Mouse (Mus musculus): Measurements from ENCODE around the gene Slc25a38. TPM values are rescaled to one million over a fixed set of nuclear protein-coding genes. Genes with fewer than 3 reads are reported as not detected.

The Slc25a38 gene
- polyA plus RNA-seq, 1 experiment from 2014 or later = 43.8 TPM

DNA sequence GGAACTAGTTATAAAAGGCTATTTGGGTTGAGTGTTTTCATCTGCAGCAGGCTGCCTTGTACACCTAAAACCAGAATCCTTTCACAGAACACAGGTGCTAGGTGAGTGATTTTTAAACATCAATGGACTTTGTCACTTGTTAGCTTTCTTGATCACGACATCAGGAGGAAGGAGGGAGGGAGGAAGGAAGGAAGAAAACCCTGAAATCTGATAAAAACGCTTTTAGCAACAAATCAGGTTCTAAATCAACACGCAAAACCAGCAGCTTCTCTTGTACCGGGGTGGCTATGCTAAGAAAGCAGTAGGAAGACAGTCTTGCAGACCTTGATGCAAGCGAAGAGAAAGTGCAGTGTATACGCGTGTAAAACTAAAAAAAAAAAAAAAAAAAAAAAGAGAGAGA is 30.3 kb upstream of the Slc25a38 start:
- H3K27ac ChIP-seq (ENCODE audit: low read depth, low read length) = no peak overlapping the region
- 80% methylated on average over 7 of the region's 7 CpGs for WGBS

DNA sequence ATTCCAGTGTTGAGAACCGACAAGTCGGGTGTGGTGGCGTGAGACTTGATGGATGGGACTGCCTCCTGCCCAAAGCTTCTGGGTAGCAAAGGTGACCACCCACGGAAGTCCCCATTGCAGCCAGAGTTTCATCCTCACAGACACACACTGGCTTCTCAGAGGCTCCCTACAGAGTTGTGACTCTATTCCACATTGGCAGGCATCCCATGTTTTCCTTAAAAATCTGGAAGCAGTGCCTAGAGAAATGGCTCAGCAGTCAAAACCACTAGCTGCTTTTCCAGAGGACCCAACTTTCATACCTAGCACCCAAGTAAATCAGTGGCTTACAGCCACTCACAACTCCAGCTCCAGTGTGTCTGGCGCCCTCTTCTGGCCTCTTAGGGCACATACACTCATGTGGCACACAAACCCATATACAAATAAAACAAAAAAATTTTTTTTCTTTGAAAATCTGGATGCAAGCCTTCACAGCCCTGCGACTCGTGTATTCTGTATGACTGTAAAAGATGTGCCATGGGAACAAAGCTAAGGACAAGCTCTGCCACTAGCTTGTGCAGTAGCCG is 29.5 kb upstream of the Slc25a38 start:
- WGBS = 80% methylated on average over 8 of the region's 8 CpGs
- Histone ChIP-seq H3K27ac (ENCODE audit: low read depth, low read length) (no peak overlapping the region), H3K4me2 (ENCODE audit: low read depth, low read length) (no peak overlapping the region), H3K27me3 (ENCODE audit: control insufficient read depth, insufficient read depth, low read length) (no peaks in the 10 kb centered on the region), H3K4me1 (ENCODE audit: control insufficient read depth, insufficient read depth, low read length) (no peaks in the 10 kb centered on the region), H3K4me3 (ENCODE audit: low read depth, low read length) (no peak overlapping the region), H3K9me3 (ENCODE audit: control insufficient read depth, low read length) (no peaks in the 10 kb centered on the region), H3K9ac (replicated peaks; ENCODE audit: low read depth, low read length) (no peak overlapping the region), H3K36me3 (ENCODE audit: control insufficient read depth, insufficient read depth, low read length) (no peaks in the 10 kb centered on the region)
- no peak for ATAC-seq (ENCODE audit: low read depth)

More for the DNA sequence above, 30.3 kb upstream of the Slc25a38 start:
- Histone ChIP-seq H3K4me2 (ENCODE audit: low read depth, low read length) (no peak overlapping the region), H3K4me1 (ENCODE audit: control insufficient read depth, insufficient read depth, low read length) (no peaks in the 10 kb centered on the region), H3K36me3 (ENCODE audit: control insufficient read depth, insufficient read depth, low read length) (no peaks in the 10 kb centered on the region), H3K9me3 (ENCODE audit: control insufficient read depth, low read length) (no peaks in the 10 kb centered on the region), H3K9ac (replicated peaks; ENCODE audit: low read depth, low read length) (no peak overlapping the region), H3K4me3 (ENCODE audit: low read depth, low read length) (no peak overlapping the region), H3K27me3 (ENCODE audit: control insufficient read depth, insufficient read depth, low read length) (no peaks in the 10 kb centered on the region)
- no peak for ATAC-seq (ENCODE audit: low read depth)

DNA sequence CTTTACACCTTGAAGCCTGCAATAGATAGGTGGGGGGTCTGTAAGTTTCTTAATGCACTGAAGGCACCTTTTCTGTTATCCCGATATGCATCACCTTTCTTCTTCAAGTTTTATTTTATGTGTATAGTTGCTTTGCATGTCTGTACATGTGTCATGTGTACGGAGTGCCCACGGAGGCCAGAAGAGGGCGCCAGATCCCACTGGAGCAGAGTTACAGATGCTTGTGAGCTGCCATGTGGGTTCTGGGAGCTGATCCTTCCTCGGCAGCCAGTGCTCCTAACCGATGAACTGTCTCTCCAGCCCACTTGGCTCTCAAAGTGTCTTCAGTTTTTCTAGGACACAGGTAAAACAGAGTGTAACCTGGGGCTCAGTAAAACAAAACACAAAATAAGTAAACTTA is 28.9 kb upstream of the Slc25a38 start:
- Histone ChIP-seq H3K9me3 (ENCODE audit: control insufficient read depth, low read length) (no peaks in the 10 kb centered on the region), H3K4me1 (ENCODE audit: control insufficient read depth, insufficient read depth, low read length) (no peaks in the 10 kb centered on the region), H3K4me2 (ENCODE audit: low read depth, low read length) (no peak overlapping the region), H3K9ac (replicated peaks; ENCODE audit: low read depth, low read length) (no peak overlapping the region), H3K36me3 (ENCODE audit: control insufficient read depth, insufficient read depth, low read length) (no peaks in the 10 kb centered on the region), H3K27ac (ENCODE audit: low read depth, low read length) (no peak overlapping the region), H3K4me3 (ENCODE audit: low read depth, low read length) (no peak overlapping the region), H3K27me3 (ENCODE audit: control insufficient read depth, insufficient read depth, low read length) (no peaks in the 10 kb centered on the region)
- 80% methylated on average over 6 of the region's 6 CpGs for WGBS
- ATAC-seq (ENCODE audit: low read depth) = no peak

DNA sequence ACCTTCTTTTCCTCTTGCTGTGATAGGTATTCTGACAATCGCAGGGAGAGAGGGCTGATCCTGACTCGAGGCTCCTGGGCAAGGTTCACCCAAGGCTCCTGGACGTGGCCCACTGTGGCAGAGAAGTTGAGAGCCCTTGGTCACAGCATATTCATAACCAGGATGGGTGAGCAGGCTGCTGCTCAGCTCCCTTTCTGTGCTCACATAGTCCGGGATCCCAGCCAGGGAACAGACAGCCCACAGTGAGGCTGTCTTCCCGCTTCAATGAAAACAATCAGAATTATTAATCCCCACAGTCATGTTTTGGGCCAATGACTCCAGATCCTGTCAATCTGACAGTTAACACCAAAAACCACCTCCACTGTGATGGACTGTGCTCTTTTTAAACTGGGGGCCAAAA is 28.2 kb upstream of the Slc25a38 start:
- H3K9me3 ChIP-seq (ENCODE audit: control insufficient read depth, low read length) = no peaks in the 10 kb centered on the region
- no peaks in the 10 kb centered on the region for H3K36me3 ChIP-seq (ENCODE audit: control insufficient read depth, insufficient read depth, low read length)
- no peak overlapping the region for H3K9ac ChIP-seq (replicated peaks; ENCODE audit: low read depth, low read length)
- H3K27ac ChIP-seq (ENCODE audit: low read depth, low read length) = no peak overlapping the region
- 83% methylated on average over 5 of the region's 5 CpGs for WGBS
- no peak overlapping the region for H3K4me3 ChIP-seq (ENCODE audit: low read depth, low read length)
- no peak for ATAC-seq (ENCODE audit: low read depth)
- no peaks in the 10 kb centered on the region for H3K27me3 ChIP-seq (ENCODE audit: control insufficient read depth, insufficient read depth, low read length)
- H3K4me1 ChIP-seq (ENCODE audit: control insufficient read depth, insufficient read depth, low read length) = no peaks in the 10 kb centered on the region
- no peak overlapping the region for H3K4me2 ChIP-seq (ENCODE audit: low read depth, low read length)

DNA sequence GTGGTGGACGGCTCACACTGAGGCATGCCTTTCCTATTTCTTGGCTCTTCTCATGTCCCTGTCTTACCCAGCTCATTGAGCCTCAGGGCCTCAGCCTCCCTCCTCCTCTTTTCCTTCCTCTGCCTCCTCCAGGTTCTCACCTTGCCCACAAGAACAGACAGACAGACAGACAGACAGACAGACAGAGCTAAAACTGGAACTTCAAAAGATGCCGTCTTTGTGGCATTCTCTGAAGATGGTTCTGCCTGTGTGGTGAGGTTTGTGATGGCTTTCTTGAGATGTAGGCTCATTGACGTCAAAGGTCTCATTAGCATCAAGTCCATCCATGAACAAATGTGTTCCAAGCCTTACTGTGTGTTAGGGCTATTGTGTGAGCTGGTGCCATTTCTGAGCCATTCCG is 27.5 kb upstream of the Slc25a38 start:
- Histone ChIP-seq H3K4me3 (ENCODE audit: low read depth, low read length) (no peak overlapping the region), H3K4me1 (ENCODE audit: control insufficient read depth, insufficient read depth, low read length) (no peaks in the 10 kb centered on the region), H3K27me3 (ENCODE audit: control insufficient read depth, insufficient read depth, low read length) (no peaks in the 10 kb centered on the region), H3K4me2 (ENCODE audit: low read depth, low read length) (no peak overlapping the region), H3K27ac (ENCODE audit: low read depth, low read length) (no peak overlapping the region), H3K9me3 (ENCODE audit: control insufficient read depth, low read length) (no peaks in the 10 kb centered on the region), H3K9ac (replicated peaks; ENCODE audit: low read depth, low read length) (no peak overlapping the region), H3K36me3 (ENCODE audit: control insufficient read depth, insufficient read depth, low read length) (no peaks in the 10 kb centered on the region)
- no peak for ATAC-seq (ENCODE audit: low read depth)
- WGBS = 69% methylated on average over 4 of the region's 4 CpGs

DNA sequence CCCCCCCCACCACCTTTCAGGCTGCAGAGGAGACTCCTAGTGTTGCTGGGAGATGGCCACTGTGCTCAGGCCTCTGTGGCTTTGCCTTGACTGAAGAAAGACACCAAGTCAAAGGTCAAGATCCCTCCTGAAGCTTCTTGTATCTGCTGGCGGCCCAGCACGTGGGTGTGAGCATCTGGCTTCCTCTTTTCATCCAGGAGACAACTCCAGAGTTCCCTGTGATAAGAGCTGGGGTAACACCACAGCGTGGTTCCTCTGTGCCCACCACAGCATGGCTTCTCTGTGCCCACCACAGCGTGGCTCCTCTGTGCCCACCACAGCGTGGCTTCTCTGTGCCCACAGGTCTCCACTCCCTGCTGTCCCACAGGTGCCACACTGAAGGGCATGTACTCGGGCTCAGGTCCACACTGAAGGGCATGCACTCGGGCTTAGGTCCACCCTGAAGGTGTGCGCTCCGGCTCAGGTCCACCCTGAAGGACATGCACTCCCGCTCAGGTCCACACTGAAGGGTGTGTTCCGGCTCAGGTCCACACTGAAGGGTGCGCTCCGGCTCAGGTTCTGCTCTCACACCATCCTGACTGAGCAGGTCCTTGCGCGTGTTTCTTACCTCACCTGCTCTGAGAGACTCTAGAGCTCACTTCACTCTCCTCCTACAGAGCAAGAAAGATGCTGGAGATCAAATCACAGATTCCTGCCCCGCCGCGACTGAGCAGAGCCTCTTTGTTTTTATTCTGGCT is 26.8 kb upstream of the Slc25a38 start:
- Histone ChIP-seq H3K36me3 (ENCODE audit: control insufficient read depth, insufficient read depth, low read length) (no peaks in the 10 kb centered on the region), H3K4me2 (ENCODE audit: low read depth, low read length) (no peak overlapping the region), H3K9ac (replicated peaks; ENCODE audit: low read depth, low read length) (no peak overlapping the region), H3K9me3 (ENCODE audit: control insufficient read depth, low read length) (no peaks in the 10 kb centered on the region), H3K4me1 (ENCODE audit: control insufficient read depth, insufficient read depth, low read length) (no peaks in the 10 kb centered on the region), H3K27ac (ENCODE audit: low read depth, low read length) (no peak overlapping the region), H3K4me3 (ENCODE audit: low read depth, low read length) (no peak overlapping the region), H3K27me3 (ENCODE audit: control insufficient read depth, insufficient read depth, low read length) (no peaks in the 10 kb centered on the region)
- WGBS = 87% methylated on average over 18 of the region's 18 CpGs
- no peak for ATAC-seq (ENCODE audit: low read depth)

DNA sequence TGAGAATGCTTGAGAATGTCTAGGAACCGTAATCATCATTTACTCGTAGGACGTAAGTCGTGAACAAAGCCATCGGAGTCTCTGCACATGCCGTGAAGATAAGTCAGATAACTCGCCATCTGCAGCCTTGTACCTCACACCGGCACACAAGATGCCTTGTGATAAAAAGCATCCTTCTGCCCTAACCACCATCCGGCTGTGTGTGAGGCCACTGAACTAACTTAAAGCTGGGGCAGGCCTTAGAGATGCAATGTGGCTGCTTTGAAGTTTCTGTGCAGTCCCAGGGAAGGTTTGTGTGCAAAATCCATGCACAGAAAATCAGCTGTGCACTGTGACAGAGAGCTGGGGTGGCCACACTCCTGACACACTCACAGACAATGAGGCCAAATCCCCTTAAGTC is 25.8 kb upstream of the Slc25a38 start:
- H3K27ac ChIP-seq (ENCODE audit: low read depth, low read length) = no peak overlapping the region
- H3K36me3 ChIP-seq (ENCODE audit: control insufficient read depth, insufficient read depth, low read length) = no peaks in the 10 kb centered on the region
- H3K4me2 ChIP-seq (ENCODE audit: low read depth, low read length) = no peak overlapping the region
- 89% methylated on average over 9 of the region's 9 CpGs for WGBS
- H3K4me1 ChIP-seq (ENCODE audit: control insufficient read depth, insufficient read depth, low read length) = no peaks in the 10 kb centered on the region
- H3K9me3 ChIP-seq (ENCODE audit: control insufficient read depth, low read length) = no peaks in the 10 kb centered on the region
- no peak overlapping the region for H3K9ac ChIP-seq (replicated peaks; ENCODE audit: low read depth, low read length)
- no peaks in the 10 kb centered on the region for H3K27me3 ChIP-seq (ENCODE audit: control insufficient read depth, insufficient read depth, low read length)
- no peak for ATAC-seq (ENCODE audit: low read depth)
- no peak overlapping the region for H3K4me3 ChIP-seq (ENCODE audit: low read depth, low read length)

DNA sequence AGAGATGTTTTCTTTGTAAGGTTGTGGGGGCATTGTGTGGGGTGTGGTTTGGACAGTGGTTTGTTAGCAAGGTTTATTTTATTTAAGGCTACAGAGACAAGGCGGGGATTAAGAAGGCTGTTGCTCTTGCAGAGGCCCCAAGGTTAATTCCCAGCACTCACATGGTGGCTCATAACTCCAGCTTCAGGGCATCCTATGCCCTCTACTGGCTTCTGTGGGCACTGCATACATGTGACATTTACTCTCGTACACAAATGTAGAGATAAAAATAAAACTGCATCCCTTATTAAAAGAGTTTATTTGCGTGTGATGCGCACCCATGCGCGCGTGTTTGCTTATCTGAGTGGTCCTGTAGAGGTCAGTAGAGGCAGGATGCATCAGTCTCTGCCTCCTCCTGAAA is 21.0 kb upstream of the Slc25a38 start:
- Histone ChIP-seq H3K4me3 (ENCODE audit: low read depth, low read length) (no peak overlapping the region), H3K27me3 (ENCODE audit: control insufficient read depth, insufficient read depth, low read length) (no peaks in the 10 kb centered on the region), H3K36me3 (ENCODE audit: control insufficient read depth, insufficient read depth, low read length) (no peaks in the 10 kb centered on the region), H3K9ac (replicated peaks; ENCODE audit: low read depth, low read length) (no peak overlapping the region), H3K9me3 (ENCODE audit: control insufficient read depth, low read length) (no peaks in the 10 kb centered on the region), H3K4me1 (ENCODE audit: control insufficient read depth, insufficient read depth, low read length) (no peaks in the 10 kb centered on the region), H3K27ac (ENCODE audit: low read depth, low read length) (no peak overlapping the region), H3K4me2 (ENCODE audit: low read depth, low read length) (no peak overlapping the region)
- WGBS = 83% methylated on average over 7 of the region's 7 CpGs
- ATAC-seq (ENCODE audit: low read depth) = no peak

DNA sequence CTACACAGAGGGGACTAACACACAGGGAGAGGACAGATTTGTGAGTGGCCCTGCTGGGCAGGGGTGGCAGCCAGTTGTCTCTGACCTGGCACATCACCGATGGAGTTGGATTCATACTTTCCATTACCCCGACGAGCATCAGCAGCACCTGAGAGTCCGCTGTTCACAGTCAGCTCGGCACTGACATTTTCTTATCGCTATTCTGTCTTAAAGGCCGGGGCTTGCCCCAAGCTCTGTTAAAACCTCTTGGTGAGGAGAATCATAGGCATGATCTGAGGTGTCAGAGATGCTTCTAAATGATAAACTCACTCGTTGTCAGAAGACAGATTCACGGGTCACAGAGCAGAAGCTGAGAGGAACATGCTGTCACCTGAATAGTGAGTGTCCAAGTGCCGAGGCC is 19.1 kb upstream of the Slc25a38 start:
- no peak overlapping the region for H3K4me3 ChIP-seq (ENCODE audit: low read depth, low read length)
- no peaks in the 10 kb centered on the region for H3K9me3 ChIP-seq (ENCODE audit: control insufficient read depth, low read length)
- H3K4me1 ChIP-seq (ENCODE audit: control insufficient read depth, insufficient read depth, low read length) = no peaks in the 10 kb centered on the region
- H3K27me3 ChIP-seq (ENCODE audit: control insufficient read depth, insufficient read depth, low read length) = no peaks in the 10 kb centered on the region
- 91% methylated on average over 10 of the region's 10 CpGs for WGBS
- H3K9ac ChIP-seq (replicated peaks; ENCODE audit: low read depth, low read length) = no peak overlapping the region
- no peak for ATAC-seq (ENCODE audit: low read depth)
- no peak overlapping the region for H3K27ac ChIP-seq (ENCODE audit: low read depth, low read length)
- no peaks in the 10 kb centered on the region for H3K36me3 ChIP-seq (ENCODE audit: control insufficient read depth, insufficient read depth, low read length)
- H3K4me2 ChIP-seq (ENCODE audit: low read depth, low read length) = no peak overlapping the region
